Mouse (Mus musculus) bone marrow macrophage, adult 2 months (primary cell): ENCODE results near the gene Asprv1.

Source experiments
- CTCF ChIP-seq: IDR thresholded peaks from 2 replicates; pipeline ENCODE4 v1.5.1; 2012; ENCODE audit warnings: low read depth, mild to moderate bottlenecking, low read length, moderate library complexity
- POLR2A ChIP-seq: IDR thresholded peaks from 2 replicates; pipeline ENCODE4 v1.6.1; 2012; ENCODE audit warnings: mild to moderate bottlenecking, low read depth, low read length, borderline replicate concordance

GRCm38 (mm10) chr6:86639180-86640160 lies 11.5 kb downstream of the Asprv1 start:
- TF ChIP-seq CTCF (no peak), POLR2A (no peak)
